Mouse (Mus musculus) ES-Bruce4 (cell line): Measurements from ENCODE around the gene Map3k14.

ENCODE experiments used
- CTCF ChIP-seq: IDR thresholded peaks from one replicate; pipeline ENCODE4 v1.8.1; 2011; ENCODE audit warnings: low read depth, low read length
- POLR2A ChIP-seq: IDR thresholded peaks from one replicate; pipeline ENCODE4 v1.8.1; 2011; ENCODE audit warnings: low read length; ENCODE audit not compliant: insufficient read depth

DNA sequence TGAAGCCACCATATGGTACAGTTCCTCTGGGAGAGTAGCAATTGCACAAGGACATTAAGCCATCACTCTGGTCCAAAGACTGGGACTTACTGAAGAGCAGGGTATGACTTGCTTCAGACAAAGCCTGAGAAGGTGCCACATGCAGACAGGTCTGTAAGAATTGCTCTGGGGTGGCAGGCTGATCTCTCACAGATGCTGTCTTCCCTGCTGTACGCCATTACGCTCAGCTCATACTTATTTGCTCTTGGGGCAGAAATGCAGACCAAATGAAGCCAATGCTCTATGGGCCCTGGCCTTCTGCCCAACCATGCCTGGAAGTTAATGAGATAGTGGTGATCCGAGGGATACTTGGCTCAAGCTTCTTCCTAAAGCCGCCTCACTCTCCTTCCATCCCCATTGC, 22.4 kb downstream of the Map3k14 start:
- TF ChIP-seq CTCF (no peak), POLR2A (no peak)
